Mouse (Mus musculus) hindbrain, embryonic 16.5 days (tissue): ENCODE results near the gene Treml1. TPM values are rescaled to one million over a fixed set of nuclear protein-coding genes. Genes with fewer than 3 reads are reported as not detected.

Experiments
- ATAC-seq: fragments of 200-750 bp; cut with Nextera tagmentation; 2 replicates; pipeline ENCODE4 v1.8.0; 2017; ENCODE audit warnings: moderate TSS enrichment, moderate library complexity
- H3K27ac ChIP-seq: fragments of 300-500 bp; sonication (generic); 2 replicates; pipeline ENCODE4 v1.5.1; 2014; ENCODE audit warnings: low read depth, mild to moderate bottlenecking, control low read depth, low read length, moderate library complexity
- H3K27me3 ChIP-seq: fragments of 300-500 bp; sonication (generic); replicated peaks from 2 replicates; pipeline ENCODE4 v1.6.1; 2014; ENCODE audit warnings: low read length; ENCODE audit not compliant: control insufficient read depth, insufficient read depth
- H3K36me3 ChIP-seq: fragments of 300-500 bp; sonication (generic); 2 replicates; pipeline ENCODE4 v1.6.1; 2014; ENCODE audit warnings: mild to moderate bottlenecking, low read length, moderate library complexity, mixed read lengths; ENCODE audit not compliant: control insufficient read depth, insufficient read depth
- H3K4me1 ChIP-seq: fragments of 300-500 bp; sonication (generic); 2 replicates; pipeline ENCODE4 v1.6.1; 2014; ENCODE audit warnings: low read depth, low read length; ENCODE audit not compliant: control insufficient read depth, insufficient read depth
- H3K4me2 ChIP-seq: fragments of 300-500 bp; sonication (generic); 2 replicates; pipeline ENCODE4 v1.6.1; 2014; ENCODE audit warnings: mild to moderate bottlenecking, low read length, control low read depth, moderate library complexity
- H3K4me3 ChIP-seq: fragments of 300-500 bp; sonication (generic); 2 replicates; pipeline ENCODE4 v1.5.1; 2014; ENCODE audit warnings: mild to moderate bottlenecking, low read length, control low read depth, moderate library complexity
- H3K9ac ChIP-seq: fragments of 300-500 bp; sonication (generic); 2 replicates; pipeline ENCODE4 v1.6.1; 2014; ENCODE audit warnings: low read depth, mild to moderate bottlenecking, control low read depth, low read length, moderate library complexity
- H3K9me3 ChIP-seq: fragments of 300-500 bp; sonication (generic); 2 replicates; pipeline ENCODE4 v1.6.1; 2014; ENCODE audit warnings: mild to moderate bottlenecking, low read length, moderate library complexity; ENCODE audit not compliant: control insufficient read depth
- WGBS: fragments of 180-500 bp; shearing (Covaris S2); extraction: QIAGEN DNeasy Blood & Tissue Kit; methylation state at CpG from one replicate; pipeline ENCODE4 v1.1.7; 2014; 5-methylcytosine and 5-hydroxymethylcytosine counted together
- polyA plus RNA-seq: library from polyadenylated mRNA; unstranded; fragments of >200 nt; fragmentation: Nextera tagmentation; extraction: Ambion mirVana; gene quantifications from 2 replicates; pipeline ENCODE4 v1.2.1, GENCODE M21; 2015

Treml1 gene
- polyA plus RNA-seq, 1 experiment from 2014 or later = 0.49 TPM

DNA sequence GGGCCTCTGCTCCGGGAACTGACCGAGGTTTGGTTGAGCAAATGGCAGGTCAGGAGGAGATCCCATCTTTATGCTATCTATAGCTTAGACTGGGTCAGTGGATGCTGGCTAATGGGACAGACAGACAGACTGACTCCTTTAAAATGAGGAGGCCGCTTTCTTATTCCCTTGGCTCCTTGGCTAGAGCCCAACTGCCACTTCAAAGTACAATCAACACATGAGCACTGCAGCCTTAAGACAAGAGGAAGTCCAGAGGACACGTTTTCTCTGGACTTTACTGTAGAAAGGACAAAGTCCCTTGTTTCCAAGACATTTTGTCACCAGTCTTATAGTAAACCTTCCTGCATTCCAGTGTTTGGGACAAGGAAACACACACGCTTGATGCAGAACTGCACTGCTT, 31.7 kb downstream of the Treml1 start:
- WGBS = 90% methylated on average over 5 of the region's 5 CpGs
- no peak for ATAC-seq

DNA sequence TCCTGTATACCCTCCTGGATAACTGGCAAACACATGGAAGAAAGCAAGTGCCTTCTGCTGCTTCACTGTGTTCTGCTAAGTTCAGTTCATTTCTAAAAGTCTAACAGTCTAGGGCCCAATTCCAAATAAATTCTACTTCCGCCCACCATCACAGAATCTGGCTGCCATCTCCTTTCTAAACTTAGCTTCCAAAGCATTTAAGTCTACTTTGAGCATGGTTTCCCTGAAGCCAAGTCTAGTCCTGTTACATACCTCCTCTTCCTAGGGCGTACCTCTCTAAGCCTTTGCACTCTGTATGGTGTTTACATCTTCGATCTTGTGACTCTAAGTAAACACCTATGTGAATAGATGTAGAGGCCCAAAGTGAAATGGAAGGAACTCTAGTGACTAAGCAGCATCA, 32.9 kb downstream of the Treml1 start:
- ATAC-seq = no peak
- Histone ChIP-seq H3K9ac (no peak overlapping the region), H3K27ac (no peak overlapping the region), H3K4me1 (no peaks in the 10 kb centered on the region), H3K27me3 (no peaks in the 10 kb centered on the region), H3K9me3 (no peaks in the 10 kb centered on the region), H3K36me3 (peaks cover 57% of the 10 kb centered on the region), H3K4me2 (no peak overlapping the region), H3K4me3 (no peak overlapping the region)
- 100% methylated on average over 3 of the region's 3 CpGs for WGBS

More for the DNA sequence above, 31.7 kb downstream of the Treml1 start:
- Histone ChIP-seq H3K36me3 (peaks cover 62% of the 10 kb centered on the region), H3K4me2 (no peak overlapping the region), H3K9me3 (no peaks in the 10 kb centered on the region), H3K9ac (no peak overlapping the region), H3K4me3 (no peak overlapping the region), H3K4me1 (no peaks in the 10 kb centered on the region), H3K27me3 (no peaks in the 10 kb centered on the region), H3K27ac (no peak overlapping the region)

DNA sequence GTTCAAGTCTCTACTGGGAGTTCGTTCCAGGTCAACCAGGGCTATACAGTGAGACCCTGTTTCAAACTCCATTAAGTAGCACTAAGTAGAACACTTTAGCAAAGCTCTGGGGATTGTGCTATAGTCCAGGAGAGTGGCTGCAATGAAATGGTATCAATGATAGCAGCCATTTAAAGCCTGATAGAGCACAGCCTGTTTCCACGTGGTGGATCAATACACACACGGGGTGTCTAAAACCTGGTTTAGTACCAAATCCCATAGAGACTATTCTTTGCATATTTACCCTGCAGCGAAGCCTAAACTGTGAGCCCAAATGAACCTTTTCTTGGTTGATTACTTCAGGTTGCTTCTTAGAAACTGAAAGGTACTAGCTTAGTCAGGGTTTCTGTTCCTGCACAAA, 42.0 kb downstream of the Treml1 start:
- ATAC-seq = no peak
- Histone ChIP-seq H3K27me3 (no peaks in the 10 kb centered on the region), H3K9ac (no peak overlapping the region), H3K4me3 (no peak overlapping the region), H3K4me2 (no peak overlapping the region), H3K27ac (no peak overlapping the region), H3K36me3 (peaks cover 13% of the 10 kb centered on the region), H3K4me1 (no peaks in the 10 kb centered on the region), H3K9me3 (no peaks in the 10 kb centered on the region)
- 89% methylated on average over 4 of the region's 4 CpGs for WGBS

DNA sequence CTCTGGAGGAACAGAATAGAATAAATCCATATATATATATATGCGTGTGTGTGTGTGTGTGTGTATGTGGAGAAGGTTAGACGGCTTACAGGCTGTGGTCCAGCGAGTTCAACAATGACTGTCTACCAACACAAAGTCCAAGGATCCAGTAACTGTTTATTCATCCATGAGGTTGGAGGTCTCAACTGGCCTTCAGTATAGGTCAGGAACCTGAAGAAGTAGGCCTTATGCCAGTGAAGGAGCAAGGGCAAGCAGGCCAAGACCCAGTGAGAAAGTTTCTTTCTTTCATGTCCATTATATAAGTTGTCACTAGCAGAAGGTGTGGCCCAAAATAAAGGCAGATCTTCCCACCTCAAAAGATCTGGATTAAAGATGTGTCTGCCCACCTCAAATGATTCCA, 43.0 kb downstream of the Treml1 start:
- whole genome bisulfite sequencing = 87% methylated on average over 3 of the region's 3 CpGs
- Histone ChIP-seq H3K4me2 (no peak overlapping the region), H3K4me3 (no peak overlapping the region), H3K36me3 (peaks cover 13% of the 10 kb centered on the region), H3K4me1 (peaks cover 3% of the 10 kb centered on the region), H3K27ac (no peak overlapping the region), H3K9me3 (no peaks in the 10 kb centered on the region), H3K27me3 (no peaks in the 10 kb centered on the region), H3K9ac (no peak overlapping the region)
- no peak for ATAC-seq

DNA sequence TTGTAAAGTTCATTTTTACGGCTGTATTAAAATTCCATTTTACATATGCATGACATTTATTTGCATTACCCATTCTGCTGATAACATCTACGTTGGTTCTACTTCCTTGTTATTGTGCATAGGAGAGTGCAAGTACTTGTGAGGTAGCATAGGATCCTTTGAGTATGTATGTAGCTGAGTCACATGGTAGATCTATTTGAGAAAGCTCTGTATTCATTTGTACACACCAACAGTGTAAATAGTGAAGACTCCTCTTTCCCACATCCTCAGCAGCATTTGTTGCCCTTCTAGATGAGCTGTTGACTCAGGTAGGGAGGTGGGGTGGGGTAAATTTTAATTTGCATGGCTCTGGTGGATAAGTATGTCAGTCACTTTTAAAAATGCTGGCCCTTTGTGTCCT, 44.1 kb downstream of the Treml1 start:
- no peak overlapping the region for H3K9ac ChIP-seq
- no peak overlapping the region for H3K27ac ChIP-seq
- peaks cover 9% of the 10 kb centered on the region for H3K36me3 ChIP-seq
- no peak overlapping the region for H3K4me2 ChIP-seq
- H3K4me3 ChIP-seq = no peak overlapping the region
- no peak for ATAC-seq
- peaks cover 10% of the 10 kb centered on the region for H3K4me1 ChIP-seq
- no peaks in the 10 kb centered on the region for H3K27me3 ChIP-seq
- no peaks in the 10 kb centered on the region for H3K9me3 ChIP-seq
- WGBS = 93% methylated on average over 2 of the region's 2 CpGs

DNA sequence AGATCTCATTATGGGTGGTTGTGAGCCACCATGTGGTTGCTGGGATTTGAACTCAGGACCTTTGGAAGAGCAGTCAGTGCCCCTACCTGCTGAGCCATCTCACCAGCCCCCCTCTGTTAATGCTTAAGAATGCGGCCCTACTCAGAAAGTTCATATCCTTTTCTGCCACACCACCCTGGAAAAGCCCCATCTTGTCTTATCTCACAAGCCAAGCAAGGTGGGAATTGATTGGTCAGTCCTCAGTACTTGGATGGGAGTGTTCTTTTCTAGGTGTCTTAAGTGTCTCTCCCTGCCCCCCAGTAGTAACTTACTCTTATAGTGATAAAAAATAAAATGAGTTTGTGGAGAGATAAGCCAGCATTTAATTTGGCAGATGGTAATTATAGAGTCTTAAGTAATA, 45.0 kb downstream of the Treml1 start:
- Histone ChIP-seq H3K4me3 (no peak overlapping the region), H3K27ac (no peak overlapping the region), H3K36me3 (peaks cover 4% of the 10 kb centered on the region; the same call in 1 of the 2 replicates), H3K27me3 (no peaks in the 10 kb centered on the region), H3K9me3 (no peaks in the 10 kb centered on the region), H3K4me2 (no peak overlapping the region), H3K9ac (no peak overlapping the region), H3K4me1 (peaks cover 10% of the 10 kb centered on the region)
- no peak for ATAC-seq
- WGBS = 93% methylated on average over 1 of the region's 1 CpGs

DNA sequence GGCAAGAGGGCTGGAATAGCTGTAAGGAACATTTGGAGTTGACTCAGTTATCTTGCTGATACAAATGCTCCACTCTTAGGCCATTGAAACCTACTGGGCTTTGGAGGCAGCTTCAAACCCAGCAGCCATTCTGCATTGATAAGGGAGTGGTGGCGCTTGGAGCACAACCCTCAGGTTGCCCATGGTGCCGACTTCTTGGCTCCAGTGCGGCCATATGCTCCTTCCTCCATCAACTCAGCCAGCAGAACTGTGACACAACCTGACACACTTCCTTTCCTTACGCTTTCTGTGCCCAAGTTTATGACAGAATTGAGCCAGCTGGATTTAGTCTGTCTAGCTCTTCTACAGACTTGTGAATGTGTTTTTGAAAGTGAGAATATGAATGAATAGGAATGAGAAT, 47.4 kb downstream of the Treml1 start:
- no peak for ATAC-seq
- no peak overlapping the region for H3K9ac ChIP-seq
- H3K4me2 ChIP-seq = no peak overlapping the region
- H3K27me3 ChIP-seq = no peaks in the 10 kb centered on the region
- no peaks in the 10 kb centered on the region for H3K36me3 ChIP-seq
- 77% methylated on average over 4 of the region's 4 CpGs for WGBS
- no peak overlapping the region for H3K27ac ChIP-seq
- H3K9me3 ChIP-seq = no peaks in the 10 kb centered on the region
- no peak overlapping the region for H3K4me3 ChIP-seq
- peaks cover 16% of the 10 kb centered on the region for H3K4me1 ChIP-seq

DNA sequence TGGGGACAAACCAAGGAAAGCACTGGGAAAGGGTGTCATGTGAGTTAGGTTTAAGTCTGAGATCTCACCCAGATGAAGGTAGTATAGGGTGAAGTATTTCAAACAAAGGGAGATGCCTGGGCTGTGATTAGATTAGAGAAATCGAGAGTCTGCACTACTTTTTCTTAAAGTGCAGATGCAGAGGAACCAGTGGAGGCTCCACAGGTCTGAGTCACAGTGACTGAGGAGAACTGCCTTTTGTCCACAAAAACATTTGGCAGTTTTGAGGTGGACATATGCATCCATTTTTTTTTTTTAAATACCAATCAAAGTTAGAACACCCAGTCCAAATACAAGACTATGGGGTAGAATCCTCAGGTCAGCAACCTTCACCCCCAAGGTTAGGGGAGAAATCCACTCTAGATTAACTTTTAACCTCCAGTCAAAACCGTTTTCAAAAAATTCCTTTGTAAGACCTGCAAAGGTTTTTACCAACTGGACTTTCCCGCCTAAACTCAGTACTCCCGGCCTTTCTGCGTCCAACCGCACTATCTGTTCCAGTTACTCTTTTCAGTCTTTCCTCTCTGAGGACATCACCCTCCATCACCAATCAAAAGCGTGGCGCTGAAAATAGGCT, 48.3 kb downstream of the Treml1 start:
- H3K4me1 ChIP-seq = peaks cover 16% of the 10 kb centered on the region
- no peaks in the 10 kb centered on the region for H3K27me3 ChIP-seq
- H3K27ac ChIP-seq = peak overlapping the region; percentile 96
- H3K4me2 ChIP-seq = peak overlapping the region; percentile 64
- H3K36me3 ChIP-seq = no peaks in the 10 kb centered on the region
- no peak for ATAC-seq
- no peaks in the 10 kb centered on the region for H3K9me3 ChIP-seq
- 6% methylated on average over 8 of the region's 8 CpGs for WGBS
- H3K4me3 ChIP-seq = peak overlapping the region; percentile 67
- peak overlapping the region; percentile 91 for H3K9ac ChIP-seq

DNA sequence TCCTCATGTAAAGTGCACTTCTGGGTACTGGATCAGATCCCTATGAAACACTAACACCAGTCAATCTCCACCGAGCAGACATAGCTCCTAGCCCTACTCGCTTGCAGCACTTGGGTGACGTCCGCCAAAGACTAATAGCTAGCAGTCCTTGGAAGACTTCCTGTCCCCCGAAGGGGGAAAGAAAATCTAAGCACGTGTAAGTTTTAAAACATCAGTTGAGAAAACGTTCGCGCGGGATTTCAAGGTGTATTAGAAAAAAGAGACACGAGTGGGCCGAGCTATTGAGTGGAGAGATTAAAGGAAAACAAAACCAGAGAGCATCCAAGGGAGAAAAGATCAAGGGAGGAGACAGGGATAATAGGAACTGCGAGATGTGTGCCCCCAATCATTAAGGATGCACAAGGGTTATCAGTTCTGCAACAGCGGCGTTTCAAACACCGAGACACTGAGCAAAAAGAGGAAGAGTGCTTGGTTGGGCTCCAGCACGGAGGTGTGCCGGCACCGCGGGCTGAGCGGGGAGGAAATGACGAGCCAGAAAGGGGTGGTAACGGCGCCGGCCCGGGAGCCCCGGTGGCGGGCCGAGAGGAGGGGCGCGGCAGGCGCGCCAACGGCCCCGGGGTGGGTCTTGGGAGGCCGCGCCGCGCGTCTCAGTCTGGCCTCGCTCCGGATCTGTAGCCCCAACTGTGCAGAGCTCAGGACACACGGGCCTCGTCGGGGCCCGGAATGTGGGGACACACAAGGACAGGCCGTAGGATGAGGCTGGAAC, 49.0 kb downstream of the Treml1 start:
- H3K4me1 ChIP-seq = peaks cover 16% of the 10 kb centered on the region
- WGBS = 0% methylated on average over 29 of the region's 47 CpGs
- H3K27ac ChIP-seq = peak overlapping the region; percentile 96
- no peaks in the 10 kb centered on the region for H3K27me3 ChIP-seq
- H3K9me3 ChIP-seq = no peaks in the 10 kb centered on the region
- peak overlapping the region; percentile 64 for H3K4me2 ChIP-seq
- H3K9ac ChIP-seq = peak overlapping the region; percentile 91
- H3K4me3 ChIP-seq = peak overlapping the region; percentile 67
- no peaks in the 10 kb centered on the region for H3K36me3 ChIP-seq
- ATAC-seq = peak; percentile 41
